Mouse (Mus musculus) monocyte, adult 5-6 weeks (primary cell): ENCODE results near the gene Abcd4. TPM values are rescaled to one million over a fixed set of nuclear protein-coding genes. Genes with fewer than 3 reads are reported as not detected.

Experiments
- ATAC-seq: fragments of 153-309, 156-312 bp; replicated peaks from 2 replicates; pipeline ENCODE4 v1.8.0; 2017; ENCODE audit warnings: mild to moderate bottlenecking; ENCODE audit not compliant: low TSS enrichment, insufficient number of reproducible peaks, severe bottlenecking, poor library complexity, low FRiP score
- total RNA-seq: library from RNA; stranded (forward); fragments of 200-1000, 200-491, 200-594 nt; gene quantifications from 3 replicates; pipeline ENCODE4 v1.2.3, GENCODE M21; 2017

Gene Abcd4
- total RNA-seq, 1 experiment from 2014 or later = 4.0 TPM

DNA sequence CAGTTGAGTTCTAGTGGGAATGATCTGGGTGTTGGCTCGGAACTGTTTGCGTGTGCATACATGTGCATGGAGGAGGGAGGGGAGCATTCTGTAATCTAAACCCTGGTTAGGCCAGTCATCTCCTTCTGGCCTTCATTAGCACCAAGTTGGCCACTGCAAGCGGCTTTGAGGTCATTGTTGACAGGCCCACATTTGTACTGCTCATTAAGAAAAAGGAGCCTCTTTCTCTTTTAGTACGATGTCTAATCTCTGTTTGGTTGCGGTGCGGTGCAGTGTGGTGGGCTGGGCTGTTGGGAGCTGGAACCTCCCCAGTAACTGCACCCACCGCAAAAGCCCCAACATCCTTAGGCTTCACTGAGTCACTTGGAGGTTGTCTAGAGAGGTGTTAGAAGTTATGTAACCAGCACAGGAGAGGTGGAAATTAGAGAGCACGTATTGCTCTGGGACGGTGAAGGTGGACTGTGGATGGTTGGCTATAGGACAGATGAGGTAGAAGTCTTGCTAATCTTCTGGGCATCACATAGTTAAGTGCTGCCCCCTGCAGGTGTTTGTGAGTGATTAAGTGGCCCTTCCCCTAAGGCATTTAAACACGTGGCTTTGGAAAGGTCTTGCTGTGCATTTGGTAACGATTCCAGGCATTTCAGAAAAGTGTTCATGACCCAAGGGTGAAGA lies 39.3 kb downstream of the Abcd4 start:
- no peak for ATAC-seq

GRCm38 (mm10) chr12:84573094-84573493 lies 44.1 kb downstream of the Abcd4 start:
- no peak for ATAC-seq

DNA sequence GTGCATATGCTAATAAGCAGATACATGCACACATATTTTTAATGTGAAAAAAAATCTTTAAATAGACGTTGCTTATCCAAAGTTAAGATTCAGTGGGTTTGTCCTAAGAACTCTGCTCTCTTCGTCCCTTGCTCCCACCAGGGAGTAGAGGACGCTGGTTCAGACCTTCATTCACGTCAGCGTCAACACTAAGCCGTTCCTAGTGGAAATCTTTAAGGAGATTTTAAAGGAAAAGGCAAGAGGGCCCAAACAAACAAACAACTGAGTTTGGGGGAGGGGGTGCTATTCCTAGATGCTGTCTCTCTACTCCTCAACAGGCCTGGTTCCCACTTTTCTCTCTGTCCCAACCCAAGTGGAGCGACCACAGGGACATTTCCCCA lies 44.9 kb downstream of the Abcd4 start:
- ATAC-seq = no peak

GRCm38 (mm10) chr12:84571466-84572340 lies 45.5 kb downstream of the Abcd4 start:
- ATAC-seq = no peak

GRCm38 (mm10) chr12:84570694-84571415 lies 46.4 kb downstream of the Abcd4 start:
- no peak for ATAC-seq

- ATAC-seq = no peak
These were observed 47.1 kb downstream of the Abcd4 start for GRCm38 (mm10) chr12:84569976-84570693.

- no peak for ATAC-seq
These were observed 47.8 kb downstream of the Abcd4 start, which contains the start of gene Vsx2 for GRCm38 (mm10) chr12:84569336-84569970. Gene Vsx2, plus strand, starts transcription at chr12:84569762.

GRCm38 (mm10) chr12:84567576-84567975 lies 49.6 kb downstream of the Abcd4 start:
- no peak for ATAC-seq

- ATAC-seq = no peak
These were observed 54.7 kb downstream of the Abcd4 start for GRCm38 (mm10) chr12:84562558-84562957.

GRCm38 (mm10) chr12:84555218-84555617 lies 62.0 kb downstream of the Abcd4 start:
- ATAC-seq = no peak

Other genes with a start within 250 kb of the Abcd4 start
- 7.0 to 10.6 TPM (median 8.4 TPM) in 3 replicates for gene Entpd5, start 208.4 kb downstream of the Abcd4 start, total RNA-seq
- gene Bbof1, start 208.3 kb downstream of the Abcd4 start, total RNA-seq = 0.75 to 0.87 TPM in 2 of 3 replicates, not detected in the other
- gene Rnf113a2, start 200.2 kb downstream of the Abcd4 start, total RNA-seq = 66.2 to 82.0 TPM (median 67.1 TPM) in 3 replicates
- 3.8 to 6.3 TPM (median 4.5 TPM) in 3 replicates for gene Aldh6a1, start 166.4 kb downstream of the Abcd4 start, total RNA-seq
- gene Lin52, start 166.0 kb downstream of the Abcd4 start, total RNA-seq = 21.2 to 23.0 TPM (median 21.7 TPM) in 3 replicates
- not detected in 3 replicates for gene Vsx2, start 47.7 kb downstream of the Abcd4 start, total RNA-seq
- not detected in 3 replicates for gene Vrtn, start 23.6 kb upstream of the Abcd4 start, total RNA-seq
- gene Syndig1l, start 81.4 kb upstream of the Abcd4 start, total RNA-seq = not detected in 3 replicates
- gene Npc2, start 155.7 kb upstream of the Abcd4 start, total RNA-seq = 69.6 to 85.5 TPM (median 78.1 TPM) in 3 replicates
- 25.3 to 50.1 TPM (median 44.7 TPM) in 3 replicates for gene Isca2, start 155.8 kb upstream of the Abcd4 start, total RNA-seq